Mouse (Mus musculus) MEL (cell line): ENCODE measurements around the gene 4930524J08Rik. TPM values are rescaled to one million over a fixed set of nuclear protein-coding genes. Genes with fewer than 3 reads are reported as not detected.
A peak's percentile ranks its signal among the peaks of the same experiment; 100 is the strongest.

Experiments used
- DNase-seq: peaks from one replicate; pipeline ENCODE4 v3.0.0; 2011; ENCODE audit warnings: low read depth, low spot score
- H3K27ac ChIP-seq: 2 replicates; pipeline ENCODE4 v1.5.1; 2012; ENCODE audit warnings: low read depth, mild to moderate bottlenecking, control low read depth, low read length, moderate library complexity; ENCODE audit not compliant: control insufficient read depth
- H3K27me3 ChIP-seq, 2 experiments: fragments of 150-350 bp in 1 of 2; sonication (generic) in 1 of 2; 2 replicates each; pipeline ENCODE4 v1.6.1; 2012; ENCODE audit warnings: low read length in 2 of 2, mild to moderate bottlenecking in 2 of 2, improper control_type of control experiment in 1 of 2, moderate library complexity in 1 of 2; ENCODE audit not compliant: insufficient read depth in 2 of 2, control insufficient read depth in 1 of 2
- H3K36me3 ChIP-seq, 2 experiments: 2 replicates each; pipeline ENCODE4 v1.6.1; 2012 to 2014; ENCODE audit warnings: low read length in 2 of 2, improper control_type of control experiment in 1 of 2, inconsistent platforms in 1 of 2, mild to moderate bottlenecking in 1 of 2; ENCODE audit not compliant: insufficient read depth in 2 of 2, control insufficient read depth in 1 of 2
- H3K4me1 ChIP-seq, 2 experiments: fragments of 150-350 bp in 1 of 2; sonication (generic) in 1 of 2; 2 replicates each; pipeline ENCODE4 v1.6.1; 2012; ENCODE audit warnings: low read length in 2 of 2, improper control_type of control experiment in 1 of 2, mild to moderate bottlenecking in 1 of 2; ENCODE audit not compliant: insufficient read depth in 2 of 2, control insufficient read depth in 1 of 2
- H3K4me3 ChIP-seq, 2 experiments: fragments of 150-350 bp in 1 of 2; sonication (generic) in 1 of 2; 2 replicates each; pipeline ENCODE4 v1.5.1; 2012; ENCODE audit warnings: low read depth in 2 of 2, low read length in 2 of 2, mild to moderate bottlenecking in 2 of 2, moderate library complexity in 2 of 2, control low read depth in 1 of 2, improper control_type of control experiment in 1 of 2; ENCODE audit not compliant: control insufficient read depth in 1 of 2, insufficient read depth in 1 of 2
- H3K79me2 ChIP-seq: 2 replicates; pipeline ENCODE4 v1.6.1; 2012; ENCODE audit warnings: mild to moderate bottlenecking, low read length, moderate library complexity; ENCODE audit not compliant: control insufficient read depth, poor library complexity, insufficient read depth
- H3K9ac ChIP-seq: 2 replicates; pipeline ENCODE4 v1.6.1; 2012; ENCODE audit warnings: low read depth, mild to moderate bottlenecking, control low read depth, low read length, moderate library complexity; ENCODE audit not compliant: control insufficient read depth, poor library complexity, severe bottlenecking
- H3K9me3 ChIP-seq: fragments of 150-350 bp; sonication (generic); replicated peaks from 2 replicates; pipeline ENCODE4 v1.6.1; 2012; ENCODE audit warnings: mild to moderate bottlenecking, low read length, improper control_type of control experiment, moderate library complexity; ENCODE audit not compliant: insufficient read depth
- CHD2 ChIP-seq: IDR thresholded peaks from 2 replicates; pipeline ENCODE4 v1.6.1; 2011; ENCODE audit warnings: low read length, improper control_type of control experiment
- E2F4 ChIP-seq: IDR thresholded peaks from 2 replicates; pipeline ENCODE4 v1.6.1; 2011; ENCODE audit warnings: low read depth, low read length, improper control_type of control experiment, borderline replicate concordance
- GATA1 ChIP-seq: IDR thresholded peaks from 2 replicates; pipeline ENCODE4 v1.6.1; 2011; ENCODE audit warnings: low read depth, low read length, improper control_type of control experiment
- MAZ ChIP-seq: IDR thresholded peaks from 2 replicates; pipeline ENCODE4 v1.6.1; 2012; ENCODE audit warnings: low read depth, mild to moderate bottlenecking, inconsistent platforms, low read length, improper control_type of control experiment
- MYB ChIP-seq: IDR thresholded peaks from 2 replicates; pipeline ENCODE4 v1.6.1; 2011; ENCODE audit warnings: mild to moderate bottlenecking, low read depth, low read length, improper control_type of control experiment
- NRF1 ChIP-seq: IDR thresholded peaks from 2 replicates; pipeline ENCODE4 v1.6.1; 2014; ENCODE audit warnings: low read depth, mild to moderate bottlenecking, inconsistent platforms, low read length, improper control_type of control experiment, moderate library complexity; ENCODE audit not compliant: poor library complexity, insufficient read depth, severe bottlenecking
- POLR2A ChIP-seq, 2 experiments: IDR thresholded peaks; 2 replicates each; pipeline ENCODE4 v1.6.1; 2011 to 2012; ENCODE audit warnings: low read length in 2 of 2, mild to moderate bottlenecking in 2 of 2, control low read depth in 1 of 2, improper control_type of control experiment in 1 of 2, low read depth in 1 of 2, moderate library complexity in 1 of 2; ENCODE audit not compliant: control insufficient read depth in 1 of 2, insufficient read depth in 1 of 2, poor library complexity in 1 of 2
- POLR2AphosphoS2 ChIP-seq: IDR thresholded peaks from 2 replicates; pipeline ENCODE4 v1.6.1; 2011; ENCODE audit warnings: low read length, improper control_type of control experiment
- POLR2AphosphoS5 ChIP-seq: IDR thresholded peaks from 2 replicates; pipeline ENCODE4 v1.6.1; 2012; ENCODE audit warnings: low read depth, borderline replicate concordance, mild to moderate bottlenecking, inconsistent platforms, low read length, moderate library complexity, mixed read lengths
- RAD21 ChIP-seq: IDR thresholded peaks from 2 replicates; pipeline ENCODE4 v1.6.1; 2011; ENCODE audit warnings: mild to moderate bottlenecking, low read depth, low read length, improper control_type of control experiment
- RCOR1 ChIP-seq: IDR thresholded peaks from 2 replicates; pipeline ENCODE4 v1.6.1; 2012; ENCODE audit warnings: low read depth, mild to moderate bottlenecking, inconsistent platforms, low read length, improper control_type of control experiment
- TAL1 ChIP-seq: IDR thresholded peaks from 2 replicates; pipeline ENCODE4 v1.6.1; 2012; ENCODE audit warnings: mild to moderate bottlenecking, inconsistent platforms, low read length, moderate library complexity, mixed read lengths
- TCF12 ChIP-seq: IDR thresholded peaks from 2 replicates; pipeline ENCODE4 v1.6.1; 2014; ENCODE audit warnings: low read depth, mild to moderate bottlenecking, inconsistent platforms, low read length, improper control_type of control experiment, moderate library complexity
- USF1 ChIP-seq: IDR thresholded peaks from 2 replicates; pipeline ENCODE4 v1.6.1; 2014; ENCODE audit warnings: low read depth, mild to moderate bottlenecking, inconsistent platforms, low read length, improper control_type of control experiment, moderate library complexity
- ZMIZ1 ChIP-seq: IDR thresholded peaks from 2 replicates; pipeline ENCODE4 v1.6.1; 2012; ENCODE audit warnings: low read depth, mild to moderate bottlenecking, inconsistent platforms, low read length, improper control_type of control experiment, moderate library complexity
- polyA plus RNA-seq, 2 experiments: library from polyadenylated mRNA; stranded (reverse) in 1 of 2; unstranded in 1 of 2; fragments of >175 nt in 1 of 2; fragments of >200 nt in 1 of 2; gene quantifications; 2 replicates each; pipeline versions ENCODE4 v1.2.1 to v1.2.4; 2012; ENCODE audit warnings: low replicate concordance in 2 of 2, low read depth in 1 of 2; ENCODE audit not compliant: insufficient read length in 2 of 2, insufficient read depth in 1 of 2, missing spikeins in 1 of 2
- total RNA-seq: library from RNA; depleted of rRNA; stranded (reverse); fragments of 300-350 nt; gene quantifications from 2 replicates; pipeline ENCODE4 v1.2.3, GENCODE M21; 2012

Gene 4930524J08Rik
- total and polyA plus RNA-seq, 3 experiments = 1.0 to 6.7 TPM; not detected in 1

GRCm38 (mm10) chr5:99958666-99959065 is 20.2 kb upstream of the 4930524J08Rik start:
- H3K9me3 ChIP-seq = no peaks in the 10 kb centered on the region
- peak; percentile 33 for DNase-seq
- H3K27me3 ChIP-seq = no peaks in the 10 kb centered on the region
- no peak overlapping the region for H3K4me3 ChIP-seq
- no peak overlapping the region for H3K27ac ChIP-seq
- H3K36me3 ChIP-seq = peaks cover 9 to 20% of the 10 kb centered on the region in 2 experiments
- no peaks in the 10 kb centered on the region; a peak in 1 of 4 replicates for H3K4me1 ChIP-seq
- H3K9ac ChIP-seq = no peak overlapping the region
- TF ChIP-seq ZMIZ1 (0 out of 2 replicates have a peak, but pooled peaks have one; percentile 17), POLR2A (IDR thresholded peaks at IDR 0.05; ENCODE audit: control insufficient read depth in 1 of 2, insufficient read depth in 1 of 2, low read depth in 1 of 2, low read length in 2 of 2, poor library complexity in 1 of 2) (no peak)
- TF ChIP-seq, all 39 proteins: peak for 1
- H3K79me2 ChIP-seq = peaks cover 1% of the 10 kb centered on the region

- Histone ChIP-seq H3K36me3 (peaks cover 14 to 25% of the 10 kb centered on the region in 2 experiments), H3K4me1 (no peaks in the 10 kb centered on the region; a peak in 1 of 4 replicates), H3K79me2 (peaks cover 4% of the 10 kb centered on the region), H3K27ac (no peak overlapping the region), H3K9ac (no peak overlapping the region), H3K9me3 (no peaks in the 10 kb centered on the region), H3K4me3 (no peak overlapping the region), H3K27me3 (no peaks in the 10 kb centered on the region)
- no peak for DNase-seq
- no peak for TF ChIP-seq MAZ
- TF ChIP-seq POLR2AphosphoS5 = no peak; the same call in 1 of the 2 replicates
- no peak for TF ChIP-seq RCOR1
- TF ChIP-seq MYB = no peak
- no peak for TF ChIP-seq E2F4
- TF ChIP-seq GATA1 = no peak
- peak in 1 of 2 experiments; percentile 16; a peak in 1 of 4 replicates for TF ChIP-seq POLR2A (IDR thresholded peaks at IDR 0.05; ENCODE audit: control insufficient read depth in 1 of 2, insufficient read depth in 1 of 2, low read depth in 1 of 2, low read length in 2 of 2, poor library complexity in 1 of 2)
- TF ChIP-seq TAL1 = no peak
- TF ChIP-seq NRF1 = no peak
- peak; percentile 37 for TF ChIP-seq POLR2AphosphoS2
- TF ChIP-seq CHD2 = no peak
- no peak for TF ChIP-seq USF1
- no peak for TF ChIP-seq ZMIZ1
- TF ChIP-seq RAD21 = no peak
- no peak for TF ChIP-seq TCF12
Observed at GRCm38 (mm10) chr5:99959236-99959936, 19.5 kb upstream of the 4930524J08Rik start.
